Mouse (Mus musculus) left cerebral cortex, adult 2 months (tissue): ENCODE results near the gene 4930518I15Rik. TPM values are rescaled to one million over a fixed set of nuclear protein-coding genes. Genes with fewer than 3 reads are reported as not detected.

Experiments
- DNase-seq, 2 experiments: peaks; one replicate each; pipeline ENCODE4 v3.0.0; 2021 to 2022; ENCODE audit warnings: low spot score in 2 of 2, mixed read lengths in 1 of 2; ENCODE audit errors: extremely low spot score in 1 of 2
- H3K27ac ChIP-seq: fragments of 200-600 bp; 2 replicates; pipeline ENCODE4 v1.8.1; 2022
- H3K4me3 ChIP-seq: fragments of 200-600 bp; 2 replicates; pipeline ENCODE4 v1.8.1; 2022
- CTCF ChIP-seq: fragments of 200-600 bp; IDR thresholded peaks from 2 replicates; pipeline ENCODE4 v1.8.1; 2022; ENCODE audit warnings: antibody characterized with exemption, mild to moderate bottlenecking, moderate library complexity
- intact Hi-C: fragments of 180-260 bp; cut with DNase I; formaldehyde crosslinking; loops from one replicate; pipeline ENCODE4 v1.15.1; 2025
- total RNA-seq, 2 experiments: library from RNA; stranded (reverse); gene quantifications; 2 replicates each; pipeline ENCODE4 v1.2.3; 2021

The 4930518I15Rik gene
- total RNA-seq, 2 experiments from 2014 or later = 2.8 TPM

DNA sequence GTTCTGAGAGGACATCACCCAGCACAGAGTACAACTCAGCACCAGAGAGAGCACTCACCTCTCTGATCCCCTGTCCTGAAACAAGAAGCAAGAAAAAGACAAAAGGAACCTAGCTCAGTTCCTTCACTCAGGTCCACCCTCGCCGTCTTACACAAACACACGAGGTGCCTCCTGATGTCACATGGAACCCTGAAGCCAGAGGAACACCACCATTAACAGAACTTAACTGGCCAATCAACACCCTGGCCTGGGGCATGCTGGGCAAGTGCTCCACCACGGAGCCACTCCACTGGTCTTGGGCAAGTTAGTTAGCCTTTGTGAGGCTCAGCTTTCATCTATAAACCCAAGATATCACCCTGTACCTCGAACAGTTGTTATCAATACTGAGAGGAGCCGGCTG lies 50.9 kb downstream of the 4930518I15Rik start:
- Histone ChIP-seq H3K27ac (no peak overlapping the region), H3K4me3 (no peak overlapping the region)
- no peak for TF ChIP-seq CTCF
- intact Hi-C loops = loop anchor here (5.0 to 10.0 kb wide), 3 partner anchors 190 to 298 kb away; no protein-coding TSS in a partner anchor
- DNase-seq = no peak

Other genes with a start within 250 kb of the 4930518I15Rik start
- gene Dlgap4, start 244.2 kb downstream of the 4930518I15Rik start, total RNA-seq = 100 to 1,000 TPM; 248 to 254 TPM
- gene Myl9, start 82.5 kb downstream of the 4930518I15Rik start, total RNA-seq = 10 to 100 TPM; 16.1 to 17.3 TPM
- under 1 TPM; 0.68 to 0.89 TPM for gene Tgif2, start 17.9 kb downstream of the 4930518I15Rik start, total RNA-seq
- gene Rab5if, start 5.2 kb upstream of the 4930518I15Rik start, total RNA-seq = 10 to 100 TPM; 87.1 to 94.4 TPM
- under 1 TPM; 0.41 to 0.51 TPM for gene Sla2, start 29.2 kb upstream of the 4930518I15Rik start, total RNA-seq
- gene Ndrg3, start 134.1 kb upstream of the 4930518I15Rik start, total RNA-seq = 100 to 1,000 TPM; 457 to 473 TPM
- gene Dsn1, start 149.2 kb upstream of the 4930518I15Rik start, total RNA-seq = 1 to 10 TPM; 5.8 to 6.3 TPM
- gene Soga1, start 221.3 kb upstream of the 4930518I15Rik start, total RNA-seq = 10 to 100 TPM; 20.2 to 25.1 TPM
- not detected for gene Tldc2, start 229.1 kb upstream of the 4930518I15Rik start, total RNA-seq